Mouse (Mus musculus) limb, embryonic 12.5 days (tissue): ENCODE results near the gene Gm12169. TPM values are rescaled to one million over a fixed set of nuclear protein-coding genes. Genes with fewer than 3 reads are reported as not detected.
"Not testable (repeated sequence)": the region's sequence is repeated elsewhere in the genome, so short reads cannot be mapped to it uniquely, and the experiment has no call there.

Source experiments
- ATAC-seq: fragments of 200-750 bp; cut with Nextera tagmentation; 2 replicates; pipeline ENCODE4 v1.8.0; 2017; ENCODE audit warnings: low read depth, moderate TSS enrichment; ENCODE audit not compliant: insufficient number of reproducible peaks, insufficient read depth, low FRiP score, low TSS enrichment
- H3K27ac ChIP-seq: fragments of 300-500 bp; sonication (generic); 2 replicates; pipeline ENCODE4 v1.5.1; 2016; ENCODE audit warnings: mild to moderate bottlenecking, moderate library complexity
- H3K27me3 ChIP-seq: fragments of 300-500 bp; sonication (generic); 2 replicates; pipeline ENCODE4 v1.6.1; 2016; ENCODE audit warnings: mild to moderate bottlenecking, moderate library complexity
- H3K36me3 ChIP-seq: fragments of 300-500 bp; sonication (generic); 2 replicates; pipeline ENCODE4 v1.6.1; 2016; ENCODE audit warnings: mild to moderate bottlenecking, moderate library complexity
- H3K4me1 ChIP-seq: fragments of 300-500 bp; sonication (generic); replicated peaks from 2 replicates; pipeline ENCODE4 v1.6.1; 2016
- H3K4me2 ChIP-seq: fragments of 300-500 bp; sonication (generic); 2 replicates; pipeline ENCODE4 v1.6.1; 2016; ENCODE audit warnings: mild to moderate bottlenecking, moderate library complexity
- H3K4me3 ChIP-seq: fragments of 300-500 bp; sonication (generic); replicated peaks from 2 replicates; pipeline ENCODE4 v1.5.1; 2016; ENCODE audit warnings: mild to moderate bottlenecking
- H3K9ac ChIP-seq: fragments of 300-500 bp; sonication (generic); replicated peaks from 2 replicates; pipeline ENCODE4 v1.6.1; 2016; ENCODE audit warnings: mild to moderate bottlenecking, moderate library complexity
- H3K9me3 ChIP-seq: fragments of 300-500 bp; sonication (generic); 2 replicates; pipeline ENCODE4 v1.6.1; 2016; ENCODE audit warnings: mild to moderate bottlenecking, moderate library complexity
- WGBS: fragments of 180-500 bp; shearing (Covaris S2); methylation state at CpG from one replicate; pipeline ENCODE4 v1.1.7; 2016; 5-methylcytosine and 5-hydroxymethylcytosine counted together
- polyA plus RNA-seq: library from polyadenylated mRNA; unstranded; fragments of >200 nt; fragmentation: Nextera tagmentation; extraction: Ambion mirVana; gene quantifications from 2 replicates; pipeline ENCODE4 v1.2.1, GENCODE M21; 2016

Gm12169 gene
- polyA plus RNA-seq = not detected in 2 replicates

DNA sequence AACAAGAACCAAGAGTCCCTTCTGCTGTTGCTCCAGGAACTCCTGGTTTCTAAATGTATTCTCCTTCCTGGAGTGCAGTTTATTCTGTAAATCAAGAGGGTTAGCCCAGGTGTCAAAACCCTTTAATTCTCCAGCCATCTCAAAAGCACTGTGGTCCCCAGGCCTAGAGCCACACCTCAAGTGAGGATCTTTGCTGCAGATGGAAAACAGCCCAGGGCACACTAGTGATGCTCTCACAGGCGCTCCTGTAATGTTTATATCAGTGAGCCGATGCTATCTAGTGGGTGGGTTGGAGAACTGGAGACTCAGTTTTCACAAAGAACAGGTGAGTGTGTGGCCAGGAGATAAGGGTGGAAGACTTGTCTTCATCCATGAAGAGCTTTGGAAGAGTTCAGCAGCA lies at the start of gene Gm12169:
Gene Gm12169 (plus strand): TSS at position 301 of the 400 bp plus-strand sequence.
- H3K4me2 ChIP-seq = no peak within 1 kb of the TSS
- no peaks in the 10 kb centered on the region for H3K4me1 ChIP-seq
- no peak within 1 kb of the TSS for H3K27ac ChIP-seq
- no peak for ATAC-seq
- no peaks in the 10 kb centered on the region for H3K36me3 ChIP-seq
- no peaks in the 10 kb centered on the region for H3K27me3 ChIP-seq
- H3K9ac ChIP-seq = no peak within 1 kb of the TSS
- 87% methylated on average over 2 of the region's 2 CpGs for WGBS
- no peak within 1 kb of the TSS for H3K4me3 ChIP-seq
- H3K9me3 ChIP-seq = no peaks in the 10 kb centered on the region

DNA sequence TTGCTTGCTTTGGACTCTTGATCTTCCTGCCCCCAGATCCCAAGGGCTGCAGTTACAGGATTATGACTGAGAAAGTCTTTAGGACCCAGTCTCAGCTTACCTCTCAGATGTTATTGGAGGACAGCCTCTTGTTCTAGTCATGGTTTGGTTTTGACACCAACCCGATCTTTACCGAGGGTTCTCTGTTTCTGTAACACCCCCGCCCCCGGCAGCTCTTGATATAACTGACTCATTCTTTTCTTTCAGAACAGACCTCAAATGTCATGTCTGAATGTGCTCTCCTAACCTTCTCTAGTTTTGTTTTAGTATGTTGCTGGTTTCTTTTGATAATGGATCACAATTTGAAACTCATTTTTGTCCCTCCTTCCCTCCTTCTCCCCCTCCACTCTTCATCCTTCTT lies 49.8 kb upstream of the Gm12169 start:
- H3K27ac ChIP-seq = no peak overlapping the region
- H3K4me1 ChIP-seq = no peaks in the 10 kb centered on the region
- no peaks in the 10 kb centered on the region for H3K9me3 ChIP-seq
- no peaks in the 10 kb centered on the region for H3K27me3 ChIP-seq
- no peak overlapping the region for H3K9ac ChIP-seq
- no peak overlapping the region for H3K4me3 ChIP-seq
- 89% methylated on average over 4 of the region's 4 CpGs for whole genome bisulfite sequencing
- no peak overlapping the region for H3K4me2 ChIP-seq
- ATAC-seq = no peak
- H3K36me3 ChIP-seq = no peaks in the 10 kb centered on the region

DNA sequence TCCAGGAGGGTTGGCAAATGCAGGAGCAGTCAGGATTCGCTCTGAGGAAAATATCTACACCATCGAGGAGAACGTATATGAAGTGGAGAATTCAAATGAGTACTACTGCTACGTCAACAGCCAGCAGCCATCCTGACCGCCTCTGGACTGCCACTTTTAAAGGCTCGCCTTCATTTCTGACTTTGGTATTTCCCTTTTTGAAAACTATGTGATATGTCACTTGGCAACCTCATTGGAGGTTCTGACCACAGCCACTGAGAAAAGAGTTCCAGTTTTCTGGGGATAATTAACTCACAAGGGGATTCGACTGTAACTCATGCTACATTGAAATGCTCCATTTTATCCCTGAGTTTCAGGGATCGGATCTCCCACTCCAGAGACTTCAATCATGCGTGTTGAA lies 44.7 kb upstream of the Gm12169 start:
- Histone ChIP-seq H3K27me3 (no peaks in the 10 kb centered on the region), H3K27ac (no peak overlapping the region), H3K4me1 (no peaks in the 10 kb centered on the region), H3K36me3 (no peaks in the 10 kb centered on the region), H3K4me3 (no peak overlapping the region), H3K9me3 (peaks cover 5% of the 10 kb centered on the region), H3K4me2 (no peak overlapping the region), H3K9ac (no peak overlapping the region)
- 91% methylated on average over 9 of the region's 9 CpGs for WGBS
- no peak for ATAC-seq

DNA sequence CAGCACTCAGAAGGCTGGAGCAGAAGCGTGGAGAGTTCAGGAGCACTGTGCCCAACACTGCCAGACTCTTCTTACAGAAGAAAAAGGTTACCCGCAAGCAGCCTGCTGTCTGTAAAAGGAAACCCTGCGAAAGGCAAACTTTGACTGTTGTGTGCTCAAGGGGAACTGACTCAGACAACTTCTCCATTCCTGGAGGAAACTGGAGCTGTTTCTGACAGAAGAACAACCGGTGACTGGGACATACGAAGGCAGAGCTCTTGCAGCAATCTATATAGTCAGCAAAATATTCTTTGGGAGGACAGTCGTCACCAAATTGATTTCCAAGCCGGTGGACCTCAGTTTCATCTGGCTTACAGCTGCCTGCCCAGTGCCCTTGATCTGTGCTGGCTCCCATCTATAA lies 43.5 kb upstream of the Gm12169 start:
- no peak for ATAC-seq
- H3K4me3 ChIP-seq = no peak overlapping the region
- no peaks in the 10 kb centered on the region for H3K4me1 ChIP-seq
- no peak overlapping the region for H3K27ac ChIP-seq
- H3K4me2 ChIP-seq = no peak overlapping the region
- no peaks in the 10 kb centered on the region for H3K27me3 ChIP-seq
- no peaks in the 10 kb centered on the region for H3K36me3 ChIP-seq
- H3K9me3 ChIP-seq = peaks cover 5% of the 10 kb centered on the region
- 64% methylated on average over 7 of the region's 7 CpGs for WGBS
- H3K9ac ChIP-seq = no peak overlapping the region

DNA sequence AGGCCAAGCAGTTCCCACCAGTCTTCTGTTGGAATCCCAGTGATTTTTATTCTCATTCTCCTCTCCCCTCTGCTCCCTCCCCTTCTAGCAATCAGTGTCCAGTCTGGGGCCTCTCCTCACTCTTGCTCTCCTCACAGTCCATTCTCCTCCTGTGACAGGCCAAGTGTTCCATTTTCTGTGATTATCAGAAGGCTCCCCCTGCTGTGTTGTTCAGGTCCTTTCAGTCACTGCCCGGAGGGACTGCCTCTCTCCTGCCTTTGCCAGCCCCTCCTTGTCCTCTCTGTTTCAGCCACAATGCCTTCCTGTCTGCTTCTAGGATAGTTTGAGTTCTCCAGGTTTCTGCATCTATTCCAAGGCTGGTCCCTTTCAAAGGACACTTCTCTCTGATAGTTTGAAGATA lies 35.8 kb upstream of the Gm12169 start:
- H3K9ac ChIP-seq = no peak overlapping the region
- WGBS = 18% methylated on average over 1 of the region's 1 CpGs
- no peaks in the 10 kb centered on the region for H3K27me3 ChIP-seq
- no peak overlapping the region for H3K4me2 ChIP-seq
- H3K36me3 ChIP-seq = no peaks in the 10 kb centered on the region
- H3K27ac ChIP-seq = no peak overlapping the region
- no peak for ATAC-seq
- no peaks in the 10 kb centered on the region for H3K4me1 ChIP-seq
- H3K4me3 ChIP-seq = no peak overlapping the region
- no peaks in the 10 kb centered on the region for H3K9me3 ChIP-seq

DNA sequence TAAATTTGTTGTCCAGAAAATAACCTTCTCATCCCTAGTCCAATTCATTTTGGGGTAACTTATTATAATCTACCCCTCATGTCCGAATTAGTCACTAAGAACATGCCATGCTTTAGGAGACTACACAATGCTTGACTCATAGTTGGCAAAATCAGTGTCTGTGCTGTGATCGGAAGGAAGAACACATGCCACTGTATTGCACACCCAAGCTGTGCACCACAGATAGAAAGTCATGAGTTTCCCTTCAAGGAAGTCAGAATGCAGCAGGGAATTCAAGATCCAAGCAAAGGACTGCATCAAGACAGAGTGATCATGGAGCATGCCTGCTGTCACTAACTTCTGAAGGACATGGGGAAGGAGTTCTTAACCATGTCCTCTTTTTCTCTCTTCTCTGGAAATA lies 35.4 kb upstream of the Gm12169 start:
- Histone ChIP-seq H3K27ac (no peak overlapping the region), H3K4me2 (no peak overlapping the region), H3K4me3 (no peak overlapping the region), H3K36me3 (no peaks in the 10 kb centered on the region), H3K27me3 (no peaks in the 10 kb centered on the region), H3K9me3 (no peaks in the 10 kb centered on the region), H3K9ac (no peak overlapping the region), H3K4me1 (no peaks in the 10 kb centered on the region)
- WGBS = 84% methylated on average over 2 of the region's 2 CpGs
- ATAC-seq = no peak

DNA sequence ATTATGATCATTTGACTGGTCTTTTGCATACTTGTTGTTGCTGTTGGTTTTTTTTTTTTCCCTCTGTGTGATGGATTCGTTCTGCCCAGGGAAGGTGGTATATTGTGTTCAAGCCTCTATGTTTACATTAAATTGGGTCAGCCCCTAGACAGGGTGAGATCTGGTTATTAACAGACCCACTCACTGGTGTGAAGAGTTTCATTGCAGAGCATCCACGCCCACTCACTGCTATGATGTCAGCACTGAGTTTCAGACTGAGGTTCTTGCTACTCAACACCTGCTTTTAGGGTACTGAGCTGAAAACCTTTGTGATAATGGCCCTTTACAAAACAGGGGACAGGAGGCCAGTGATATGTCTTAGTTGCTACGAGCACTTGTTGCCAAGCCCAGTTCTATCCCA lies 16.9 kb upstream of the Gm12169 start:
- Histone ChIP-seq H3K9me3 (no peaks in the 10 kb centered on the region), H3K27ac (no peak overlapping the region), H3K4me2 (no peak overlapping the region), H3K9ac (no peak overlapping the region), H3K27me3 (no peaks in the 10 kb centered on the region), H3K36me3 (no peaks in the 10 kb centered on the region), H3K4me1 (no peaks in the 10 kb centered on the region), H3K4me3 (no peak overlapping the region)
- ATAC-seq = no peak
- 76% methylated on average over 3 of the region's 3 CpGs for WGBS

DNA sequence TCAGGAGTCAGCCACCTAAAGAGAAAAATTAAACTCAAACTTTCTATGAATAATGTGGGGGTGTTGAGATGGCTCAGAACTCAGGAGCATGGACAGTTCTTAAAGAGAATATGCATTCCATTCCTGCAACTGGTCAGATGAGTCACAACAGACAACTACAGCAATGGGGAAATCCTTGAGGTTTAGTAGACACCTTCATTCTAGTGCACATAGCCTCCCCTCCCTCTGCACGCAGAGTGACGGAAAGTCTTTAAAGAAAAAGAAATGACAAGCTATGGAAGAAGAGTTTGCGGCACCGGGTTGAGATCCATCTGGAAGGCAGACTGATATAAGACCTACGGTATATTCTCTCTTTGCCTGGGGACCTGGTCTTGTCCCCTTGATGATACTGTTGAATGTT lies 14.1 kb upstream of the Gm12169 start:
- 98% methylated on average over 5 of the region's 5 CpGs for WGBS
- Histone ChIP-seq H3K9me3 (no peaks in the 10 kb centered on the region), H3K27me3 (no peaks in the 10 kb centered on the region), H3K4me3 (no peak overlapping the region), H3K36me3 (no peaks in the 10 kb centered on the region), H3K4me2 (no peak overlapping the region), H3K9ac (no peak overlapping the region), H3K27ac (no peak overlapping the region), H3K4me1 (no peaks in the 10 kb centered on the region)
- ATAC-seq = no peak

DNA sequence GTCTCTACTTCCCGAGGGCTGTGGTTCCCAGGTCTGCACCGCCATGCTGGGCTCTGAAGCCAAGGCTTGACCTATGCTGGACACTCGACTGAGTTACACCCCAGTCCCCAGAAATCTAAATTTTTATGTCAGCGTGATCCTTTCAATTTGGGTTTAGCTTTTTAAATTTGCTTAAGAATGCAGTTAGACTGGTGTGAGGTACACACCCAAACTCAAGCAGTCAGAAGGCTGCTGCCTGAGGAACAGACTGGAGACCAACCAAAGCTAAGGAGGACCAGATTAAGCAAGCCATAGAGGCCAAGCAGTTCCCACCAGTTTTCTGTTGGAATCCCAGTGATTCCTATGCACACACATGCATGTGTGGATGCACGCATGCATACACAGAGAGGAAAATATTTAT lies 2.7 kb upstream of the Gm12169 start:
- H3K4me1 ChIP-seq, ATAC-seq, H3K4me3 ChIP-seq, H3K9ac ChIP-seq, H3K27me3 ChIP-seq, H3K27ac ChIP-seq, H3K4me2 ChIP-seq, H3K36me3 ChIP-seq, H3K9me3 ChIP-seq: not testable (repeated sequence)
- 87% methylated on average over 5 of the region's 5 CpGs for WGBS

DNA sequence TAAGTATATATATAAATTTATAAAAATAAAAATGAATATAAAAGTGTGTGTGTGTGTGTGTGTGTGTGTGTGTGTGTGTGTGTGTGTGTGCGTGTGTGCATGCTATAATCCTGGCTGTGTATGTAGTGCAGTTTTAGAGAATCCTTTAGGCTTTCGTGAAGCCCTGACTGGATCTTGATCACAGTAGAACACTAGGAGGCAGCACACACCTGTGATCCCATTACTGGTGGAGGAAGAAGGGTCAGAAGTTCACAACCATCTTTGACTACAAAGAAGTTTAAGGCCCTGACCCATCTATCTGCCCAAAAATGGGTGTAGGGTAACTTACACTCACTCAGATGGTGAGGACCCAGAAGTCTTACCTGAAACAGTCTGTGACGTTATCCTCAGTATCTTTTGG lies 1.3 kb upstream of the Gm12169 start:
- Histone ChIP-seq H3K4me3 (no peak overlapping the region), H3K9ac (no peak overlapping the region), H3K4me1 (no peaks in the 10 kb centered on the region), H3K4me2 (no peak overlapping the region), H3K27ac (no peak overlapping the region), H3K27me3 (no peaks in the 10 kb centered on the region), H3K36me3 (no peaks in the 10 kb centered on the region), H3K9me3 (no peaks in the 10 kb centered on the region)
- ATAC-seq = no peak
- 88% methylated on average over 3 of the region's 3 CpGs for WGBS

DNA sequence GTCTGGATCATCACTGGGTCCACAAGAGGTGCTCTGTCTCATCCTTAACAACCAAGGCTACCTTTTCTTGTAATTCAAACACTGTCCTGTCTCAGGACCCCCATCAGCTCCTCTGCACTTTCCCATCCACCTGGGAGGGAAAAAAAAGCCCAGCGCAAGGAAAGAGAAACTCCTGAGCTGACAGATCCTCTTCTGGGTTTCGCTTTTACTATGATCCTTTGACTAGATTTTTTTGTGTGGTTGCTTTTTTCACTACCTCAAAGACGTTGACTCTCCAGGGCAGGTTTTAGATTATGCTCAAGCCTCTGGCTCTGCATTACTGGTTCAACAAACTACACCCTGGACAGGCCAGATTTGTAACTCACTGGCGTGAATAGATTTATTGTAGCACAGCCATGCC lies 6.1 kb downstream of the Gm12169 start:
- 72% methylated on average over 4 of the region's 4 CpGs for WGBS

DNA sequence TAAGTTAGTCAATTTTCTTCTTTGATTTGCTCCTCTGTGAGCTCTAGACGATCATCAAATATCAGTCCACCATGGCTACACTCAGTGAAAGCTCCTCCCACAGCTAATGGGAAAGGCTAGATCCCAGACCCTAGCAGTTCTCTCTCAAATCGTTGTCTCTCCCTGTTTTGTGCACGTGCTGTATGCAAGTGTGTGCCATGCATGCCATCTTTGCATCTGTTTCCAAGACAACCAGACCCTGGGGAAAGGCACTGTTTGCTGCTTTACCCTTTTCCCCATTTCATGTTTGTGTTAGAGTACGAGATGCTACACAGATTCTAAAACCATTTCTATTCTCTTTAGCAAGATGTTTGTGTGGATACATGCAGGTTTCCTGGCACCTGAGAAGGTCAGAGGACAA lies 13.0 kb downstream of the Gm12169 start:
- no peaks in the 10 kb centered on the region for H3K4me1 ChIP-seq
- no peaks in the 10 kb centered on the region for H3K36me3 ChIP-seq
- ATAC-seq = no peak
- H3K9me3 ChIP-seq = no peaks in the 10 kb centered on the region
- 79% methylated on average over 4 of the region's 4 CpGs for WGBS
- no peak overlapping the region for H3K4me2 ChIP-seq
- H3K27me3 ChIP-seq = no peaks in the 10 kb centered on the region
- H3K4me3 ChIP-seq = no peak overlapping the region
- H3K9ac ChIP-seq = no peak overlapping the region
- no peak overlapping the region for H3K27ac ChIP-seq

More for the DNA sequence above, 6.1 kb downstream of the Gm12169 start:
- no peak for ATAC-seq
- no peak overlapping the region for H3K4me2 ChIP-seq
- no peak overlapping the region for H3K4me3 ChIP-seq
- H3K36me3 ChIP-seq = no peaks in the 10 kb centered on the region
- no peak overlapping the region for H3K27ac ChIP-seq
- no peaks in the 10 kb centered on the region for H3K4me1 ChIP-seq
- no peak overlapping the region for H3K9ac ChIP-seq
- H3K9me3 ChIP-seq = no peaks in the 10 kb centered on the region
- no peaks in the 10 kb centered on the region for H3K27me3 ChIP-seq
